Mouse (Mus musculus) embryonic stem cell, embryonic (primary cell): ENCODE data around the gene Scd2.

ENCODE experiments used
- CTCF ChIA-PET, 4 experiments: fragments of 300-600 bp in 2 of 4; fragments of 350-600 bp in 2 of 4; sonication (Branson Sonifier 250); formaldehyde crosslinking; loops; one replicate each; lab custom pipeline; 2022; ENCODE audit warnings: inconsistent platforms in 2 of 4; lab: Charles Lee
- POLR2A ChIA-PET, 4 experiments: fragments of 300-600 bp in 2 of 4; fragments of 350-600 bp in 2 of 4; sonication (Branson Sonifier 250); formaldehyde crosslinking; loops; one replicate each; lab custom pipeline; 2022; ENCODE audit warnings: antibody characterized with exemption in 4 of 4, inconsistent platforms in 1 of 4; lab: Charles Lee

Scd2 gene

GRCm38 (mm10) chr19:44292941-44293768 lies at the start of gene Scd2:
Gene Scd2, plus strand, starts transcription at chr19:44293674.
- ChIA-PET CTCF (interaction anchor here (0.6 to 5.0 kb wide), 36 partner anchors 8 to 884 kb away, joined by 3 to 60 read pairs (median 5); partner anchors contain the start of gene Slc25a28 (in 1 of the 4)), POLR2A (interaction anchor here (0.5 to 22.2 kb wide), 60 partner anchors 8 to 618 kb away, joined by 3 to 443 read pairs (median 6); partner anchors contain the start of genes Scd1 (in 1 of the 4) and Slc25a28 (in 1 of the 4))

DNA sequence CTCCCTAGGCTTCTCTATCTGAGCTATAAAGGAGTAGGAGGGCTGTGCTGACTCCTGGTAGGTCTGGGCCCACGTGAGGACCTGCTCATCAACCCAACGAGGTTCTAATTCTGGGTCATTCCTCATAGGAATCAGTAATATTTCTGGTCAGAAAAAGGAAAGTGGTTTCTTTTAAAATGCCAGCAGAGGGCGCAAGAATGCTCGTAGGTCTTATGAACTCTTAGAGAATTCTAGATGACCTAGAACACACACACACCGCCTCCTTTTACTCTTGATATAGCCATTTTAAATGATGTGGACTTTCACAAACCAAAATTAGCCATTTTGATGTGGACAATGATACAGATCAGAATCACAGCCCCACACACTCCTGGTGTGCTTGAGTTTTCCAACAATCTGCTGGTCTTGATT lies 47.7 kb upstream of the Scd2 start:
- CTCF ChIA-PET, result interaction anchor here in 3 of 4 experiments (1.0 to 2.5 kb wide), 5 partner anchors 38 to 50 kb away, joined by 3 to 15 read pairs (median 5); partner anchors contain the start of gene Scd2 (in 3 of the 3)
- POLR2A ChIA-PET, result interaction anchor here (0.8 to 23.6 kb wide), 15 partner anchors 8 to 71 kb away, joined by 3 to 443 read pairs (median 22); partner anchors contain the start of gene Scd2 (in 2 of the 4)

GRCm38 (mm10) chr19:44246341-44246911 lies 47.0 kb upstream of the Scd2 start:
- ChIA-PET CTCF (interaction anchor here (0.6 to 2.5 kb wide), 10 partner anchors 11 to 579 kb away, joined by 3 to 15 read pairs (median 5); partner anchors contain the start of genes Scd2 (in 3 of the 4) and Pax2 (in 1 of the 4)), POLR2A (interaction anchor here (0.6 to 23.6 kb wide), 27 partner anchors 8 to 643 kb away, joined by 3 to 443 read pairs (median 7); partner anchors contain the start of gene Scd2 (in 3 of the 4))

DNA sequence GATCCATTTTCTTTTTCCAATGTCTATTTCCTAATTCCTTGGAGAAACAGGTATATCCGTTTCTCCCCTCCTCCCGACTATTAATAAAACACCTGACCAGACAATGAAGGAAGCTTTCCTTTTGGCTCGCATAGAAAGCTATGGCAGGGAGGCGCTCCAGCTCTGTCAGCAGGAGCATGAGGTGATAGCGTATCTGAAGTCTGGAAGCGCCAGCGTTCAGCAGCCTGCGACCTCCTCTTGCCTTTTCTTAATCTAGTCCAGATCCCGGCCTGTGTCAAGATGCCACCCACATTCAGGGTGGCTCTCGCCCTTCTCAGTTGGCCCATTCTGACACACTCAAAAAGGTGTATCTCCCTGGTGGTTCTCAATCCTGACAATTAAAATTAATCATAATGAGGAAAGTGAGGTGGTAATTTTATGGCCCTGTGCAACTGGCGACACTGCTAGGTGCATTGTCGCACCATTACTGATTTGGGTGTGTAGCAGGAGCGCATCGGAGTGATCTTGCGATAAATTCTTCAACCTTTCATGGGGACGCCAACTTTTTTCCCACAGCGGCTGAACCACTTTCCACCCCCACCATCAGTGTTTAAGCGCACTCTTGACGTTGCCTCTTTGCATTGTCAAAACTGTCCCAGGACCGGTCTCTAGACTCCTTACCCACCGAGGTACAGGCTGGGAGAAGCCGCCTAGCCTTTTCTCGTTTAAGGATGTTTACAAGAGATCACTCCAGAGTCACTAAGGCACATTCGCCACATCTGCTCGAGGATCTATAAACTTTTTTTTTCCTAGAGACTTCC lies 46.0 kb upstream of the Scd2 start:
- CTCF ChIA-PET, result interaction anchor here in 3 of 4 experiments (0.5 to 3.4 kb wide), 13 partner anchors 13 to 380 kb away, joined by 3 to 22 read pairs (median 4); partner anchors contain the start of genes Scd2 (in 2 of the 3) and Scd1 (in 1 of the 3)
- POLR2A ChIA-PET, result interaction anchor here (0.6 to 23.6 kb wide), 44 partner anchors 8 to 161 kb away, joined by 3 to 443 read pairs (median 6); partner anchors contain the start of genes Scd2 (in 4 of the 4), Cwf19l1 (in 1 of the 4) and Scd4 (in 1 of the 4)

- CTCF ChIA-PET, result interaction anchor here (0.6 to 3.4 kb wide), 13 partner anchors 12 to 190 kb away, joined by 3 to 22 read pairs (median 4); partner anchors contain the start of gene Scd2 (in 2 of the 4)
These were observed 45.2 kb upstream of the Scd2 start for GRCm38 (mm10) chr19:44248081-44248853.

DNA sequence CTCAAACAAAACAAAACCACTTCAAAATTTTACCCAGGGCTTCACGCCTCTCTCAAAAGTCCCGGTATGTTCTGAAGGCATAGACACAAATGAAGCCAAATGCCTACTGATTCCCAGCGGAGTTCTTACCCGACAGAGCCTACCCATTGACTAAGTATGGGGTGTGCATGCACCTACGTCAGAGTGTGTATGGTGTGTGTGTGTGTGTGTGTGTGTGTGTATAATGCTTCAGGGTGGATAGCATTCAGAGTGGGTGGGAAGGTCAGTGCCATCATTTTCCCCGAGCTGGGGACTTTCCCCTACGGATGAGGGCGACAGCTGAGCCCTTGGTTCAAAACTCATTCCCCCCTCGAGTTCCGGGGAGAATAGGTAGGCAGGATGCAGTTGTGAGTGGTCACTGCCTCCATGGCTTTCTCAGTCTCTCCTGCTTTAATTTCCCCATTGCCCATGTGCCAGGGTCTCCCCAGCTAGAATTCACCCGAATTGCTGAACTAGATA lies 44.6 kb upstream of the Scd2 start:
- ChIA-PET CTCF (interaction anchor here (0.7 to 3.4 kb wide), 10 partner anchors 13 to 95 kb away, joined by 3 to 22 read pairs (median 4); partner anchors contain the start of gene Scd2 (in 1 of the 4)), POLR2A (interaction anchor here (0.7 to 23.6 kb wide), 31 partner anchors 8 to 140 kb away, joined by 3 to 443 read pairs (median 8); partner anchors contain the start of genes Scd2 (in 4 of the 4), Cwf19l1 (in 1 of the 4) and Scd4 (in 1 of the 4))

More at GRCm38 (mm10) chr19:44248081-44248853, 45.2 kb upstream of the Scd2 start:
- POLR2A ChIA-PET, result interaction anchor here (0.6 to 23.6 kb wide), 46 partner anchors 9 to 327 kb away, joined by 3 to 443 read pairs (median 6); partner anchors contain the start of genes Scd2 (in 4 of the 4), Cwf19l1 (in 1 of the 4) and Scd4 (in 1 of the 4)

DNA sequence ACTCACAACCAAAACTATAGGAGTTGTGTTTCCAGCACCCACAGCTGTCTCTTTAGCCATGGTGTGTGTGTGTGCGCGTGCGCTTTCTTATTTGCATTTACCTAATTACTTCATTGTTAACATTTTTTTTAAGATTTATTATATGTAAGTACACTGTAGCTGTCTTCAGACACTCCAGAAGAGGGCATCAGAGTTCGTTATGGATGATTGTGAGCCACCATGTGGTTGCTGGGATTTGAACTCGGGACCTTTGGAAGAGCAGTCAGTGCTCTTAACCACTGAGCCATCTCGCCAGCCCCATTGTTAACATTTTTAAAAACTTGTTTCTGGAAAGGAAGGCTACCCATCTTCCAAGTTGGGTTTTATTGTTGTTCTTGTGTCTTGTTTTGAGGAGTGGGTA lies 42.3 kb upstream of the Scd2 start:
- POLR2A ChIA-PET, result interaction anchor here in 2 of 4 experiments (0.6 to 23.6 kb wide), 10 partner anchors 13 to 83 kb away, joined by 3 to 443 read pairs (median 32); partner anchors contain the start of gene Scd2 (in 1 of the 2)

DNA sequence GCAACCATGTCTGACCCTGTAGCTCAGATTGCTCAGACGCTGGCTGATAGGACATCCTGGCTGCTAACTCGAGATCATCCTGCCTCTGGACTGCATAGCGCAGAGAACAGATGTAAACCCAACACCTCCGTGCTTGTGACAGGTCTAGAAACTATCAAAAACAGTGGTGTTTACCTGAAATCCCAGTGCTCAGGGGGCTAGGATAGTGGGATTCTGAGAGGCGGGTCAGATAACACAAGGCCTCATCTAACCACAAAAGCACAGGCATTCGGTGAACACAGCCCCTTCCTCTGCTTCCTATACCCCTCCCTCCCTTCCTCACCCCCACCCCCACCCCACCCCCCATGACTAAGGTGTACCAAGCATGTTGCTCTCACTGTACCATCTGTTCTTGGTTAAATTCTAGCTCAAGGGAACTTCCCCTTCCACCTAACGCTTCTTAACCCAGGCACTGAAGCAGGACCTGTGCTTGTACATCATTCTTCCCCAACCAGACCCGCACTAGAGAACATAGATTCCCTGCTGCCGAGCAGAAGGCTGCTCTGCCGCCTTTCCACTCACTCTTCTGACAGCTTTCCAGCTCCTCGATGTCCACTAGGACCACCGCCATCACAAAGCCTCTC lies 41.4 kb upstream of the Scd2 start:
- POLR2A ChIA-PET, result interaction anchor here in 2 of 4 experiments (0.5 to 23.6 kb wide), 11 partner anchors 10 to 83 kb away, joined by 3 to 443 read pairs (median 4); partner anchors contain the start of gene Scd2 (in 2 of the 2)

More for the DNA sequence above, 42.3 kb upstream of the Scd2 start:
- CTCF ChIA-PET, result interaction anchor here in 2 of 4 experiments (0.6 to 1.4 kb wide), 4 partner anchors 42 to 60 kb away, joined by 3 read pairs; partner anchors contain the start of gene Scd2 (in 1 of the 2)

DNA sequence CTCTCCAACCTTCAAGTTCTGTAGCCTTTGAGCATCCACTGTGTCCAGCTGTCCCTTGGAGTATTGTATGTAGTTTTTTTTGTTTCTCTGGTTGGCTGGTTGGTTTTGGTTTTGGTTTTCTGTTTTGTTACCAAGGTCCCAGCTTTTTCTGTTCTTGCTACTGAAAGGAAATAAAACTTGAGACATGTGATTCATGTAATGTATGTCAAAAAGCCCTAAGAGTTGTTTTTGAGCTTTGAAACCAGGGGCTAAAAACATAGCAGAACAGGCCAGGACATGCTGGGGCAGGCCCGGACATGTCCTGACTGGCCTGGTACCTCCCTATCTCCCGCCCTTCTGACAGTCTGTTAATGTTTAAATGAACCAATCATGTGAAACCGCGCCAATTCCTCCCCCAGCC lies 39.4 kb upstream of the Scd2 start:
- POLR2A ChIA-PET, result interaction anchor here in 3 of 4 experiments (0.7 to 23.6 kb wide), 19 partner anchors 8 to 309 kb away, joined by 3 to 443 read pairs (median 6); partner anchors contain the start of gene Scd2 (in 2 of the 3)
- CTCF ChIA-PET, result interaction anchor here in 2 of 4 experiments (0.5 to 1.6 kb wide), 3 partner anchors 15 to 41 kb away, joined by 3 to 4 read pairs (median 3); partner anchors contain the start of gene Scd2 (in 1 of the 2)

More for the DNA sequence above, 41.4 kb upstream of the Scd2 start:
- CTCF ChIA-PET, result interaction anchor here in 2 of 4 experiments (0.6 to 1.2 kb wide), 7 partner anchors 10 to 1484 kb away, joined by 3 to 5 read pairs (median 3); partner anchors contain the start of gene Pax2 (in 1 of the 2)

DNA sequence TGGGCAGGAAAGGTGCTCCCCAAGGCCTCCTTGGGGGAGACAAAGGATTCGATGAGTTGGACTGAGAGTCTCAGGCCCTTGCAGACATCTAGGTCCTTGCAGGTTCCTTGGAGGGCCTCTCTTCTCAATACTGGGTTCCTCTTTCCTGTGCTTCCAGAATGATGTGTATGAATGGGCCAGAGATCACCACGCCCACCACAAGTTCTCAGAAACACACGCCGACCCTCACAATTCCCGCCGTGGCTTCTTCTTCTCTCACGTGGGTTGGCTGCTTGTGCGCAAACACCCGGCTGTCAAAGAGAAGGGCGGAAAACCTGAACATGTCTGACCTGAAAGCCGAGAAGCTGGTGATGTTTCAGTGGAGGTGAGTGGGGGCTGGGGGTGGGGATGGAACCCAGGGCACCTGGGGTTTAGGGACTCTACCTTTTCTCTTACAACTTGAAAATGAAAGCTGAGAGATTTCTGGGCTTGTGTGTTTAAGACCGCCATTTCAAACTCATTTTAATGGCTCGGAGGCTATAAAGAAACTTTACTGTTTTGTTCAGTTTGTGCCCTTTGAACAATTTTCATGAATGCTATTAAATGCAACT lies 36.0 kb upstream of the Scd2 start:
- POLR2A ChIA-PET, result interaction anchor here in 3 of 4 experiments (0.5 to 23.6 kb wide), 11 partner anchors 9 to 1832 kb away, joined by 3 to 443 read pairs (median 6); partner anchors contain the start of gene Scd2 (in 1 of the 3)
- CTCF ChIA-PET, result interaction anchor here in 1 of 4 experiments (0.6 kb wide), 1 partner anchor 630 kb away, joined by 5 read pairs; no protein-coding TSS in a partner anchor

GRCm38 (mm10) chr19:44259484-44259883 lies 34.0 kb upstream of the Scd2 start:
- ChIA-PET CTCF (interaction anchor here in 2 of 4 experiments (0.6 to 2.1 kb wide), 5 partner anchors 12 to 416 kb away, joined by 3 to 10 read pairs (median 7); partner anchors contain the start of gene Scd2 (in 1 of the 2)), POLR2A (interaction anchor here in 2 of 4 experiments (0.6 to 10.8 kb wide), 11 partner anchors 9 to 742 kb away, joined by 3 to 462 read pairs (median 8); partner anchors contain the start of gene Scd2 (in 1 of the 2))

DNA sequence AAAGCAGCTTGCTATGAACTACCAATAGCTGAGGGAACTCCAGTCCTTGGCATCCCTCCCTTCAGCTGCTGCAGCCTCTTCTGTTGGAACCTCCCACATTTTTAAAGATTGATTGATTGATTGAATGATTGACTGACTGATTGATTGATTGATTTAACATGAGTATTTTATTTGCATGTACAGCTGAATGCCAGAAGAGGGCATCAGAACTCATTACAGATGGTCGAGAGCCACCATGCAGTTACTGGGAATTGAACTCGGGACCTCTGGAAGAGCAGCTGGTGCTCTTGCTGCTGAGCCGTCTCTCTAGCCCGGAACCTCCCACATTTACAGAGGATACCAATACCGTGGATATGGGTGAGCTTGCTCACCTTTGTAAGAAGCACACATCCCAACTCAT lies 33.0 kb upstream of the Scd2 start:
- POLR2A ChIA-PET, result interaction anchor here in 3 of 4 experiments (0.6 to 10.8 kb wide), 14 partner anchors 8 to 51 kb away, joined by 3 to 462 read pairs (median 9); partner anchors contain the start of gene Scd2 (in 3 of the 3)
- CTCF ChIA-PET, result interaction anchor here in 3 of 4 experiments (0.7 to 2.1 kb wide), 5 partner anchors 13 to 34 kb away, joined by 3 to 10 read pairs (median 7); partner anchors contain the start of gene Scd2 (in 2 of the 3)

GRCm38 (mm10) chr19:44261774-44262173 lies 31.7 kb upstream of the Scd2 start:
- ChIA-PET CTCF (interaction anchor here in 3 of 4 experiments (0.6 to 1.1 kb wide), 8 partner anchors 13 to 1830 kb away, joined by 3 to 5 read pairs (median 4); partner anchors contain the start of genes Scd2 (in 2 of the 3) and Crtac1 (in 1 of the 3)), POLR2A (interaction anchor here (0.6 to 10.8 kb wide), 20 partner anchors 10 to 146 kb away, joined by 3 to 462 read pairs (median 5); partner anchors contain the start of genes Scd2 (in 3 of the 4), Scd1 (in 1 of the 4) and Scd4 (in 1 of the 4))

DNA sequence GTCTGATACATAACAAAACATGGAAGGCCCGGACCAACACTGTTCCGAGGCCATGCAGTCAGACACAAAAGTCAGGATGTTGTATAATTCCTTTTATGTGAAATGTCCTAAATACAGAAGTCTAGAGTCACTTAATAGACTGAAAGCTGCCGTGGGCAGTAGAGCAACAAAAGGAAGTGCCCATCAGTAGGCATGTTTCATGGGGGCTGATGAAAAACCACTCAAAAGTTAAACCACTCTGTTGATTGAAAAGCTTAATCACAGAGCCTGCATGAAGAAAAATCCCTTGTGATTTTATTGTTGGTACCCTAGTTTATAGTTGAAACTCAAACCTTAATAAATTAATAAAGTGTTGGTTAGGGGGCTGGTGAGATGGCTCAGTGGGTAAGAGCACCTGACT lies 29.9 kb upstream of the Scd2 start:
- POLR2A ChIA-PET, result interaction anchor here in 2 of 4 experiments (0.8 to 10.8 kb wide), 11 partner anchors 8 to 88 kb away, joined by 3 to 462 read pairs (median 93); partner anchors contain the start of gene Scd2 (in 2 of the 2)
- CTCF ChIA-PET, result interaction anchor here in 2 of 4 experiments (0.6 to 1.3 kb wide), 2 partner anchors 23 to 30 kb away, joined by 4 read pairs; no protein-coding TSS in a partner anchor
